Mouse (Mus musculus): Measurements from ENCODE around the gene Itgb2.

DNA sequence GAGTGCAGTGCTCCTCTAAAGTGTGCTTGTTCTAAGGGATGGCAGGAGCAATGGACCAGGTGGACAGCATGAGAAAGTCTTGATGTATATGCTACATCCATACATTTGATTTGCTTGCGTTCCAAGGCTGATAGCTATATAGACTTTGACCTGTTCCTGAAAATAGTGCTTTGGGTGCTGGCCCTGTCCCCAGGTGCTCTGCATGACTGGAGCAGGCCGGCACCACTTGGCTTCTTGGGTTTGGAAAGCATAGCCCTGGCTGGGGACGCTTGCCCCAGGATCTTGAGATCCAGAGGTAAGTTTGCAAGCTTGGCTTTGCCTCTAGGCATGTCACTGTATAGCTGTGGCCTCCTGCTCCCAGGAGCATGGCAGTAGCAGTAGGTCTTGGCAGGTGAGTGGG is 56.6 kb downstream of the Itgb2 start:
- TF ChIP-seq CTCF (IDR thresholded peaks at IDR 0.05; ENCODE audit: insufficient read depth, low read depth, low read length) (no peak), POLR2A (IDR thresholded peaks at IDR 0.05; ENCODE audit: insufficient read depth, low read depth, low read length) (no peak)

Data from olfactory bulb, adult 2 months (tissue).